Mouse (Mus musculus): ENCODE results near the gene Dpp9. TPM values are rescaled to one million over a fixed set of nuclear protein-coding genes. Genes with fewer than 3 reads are reported as not detected.

Gene Dpp9
- polyA plus RNA-seq, 1 experiment from 2014 or later: 42.5 TPM

DNA sequence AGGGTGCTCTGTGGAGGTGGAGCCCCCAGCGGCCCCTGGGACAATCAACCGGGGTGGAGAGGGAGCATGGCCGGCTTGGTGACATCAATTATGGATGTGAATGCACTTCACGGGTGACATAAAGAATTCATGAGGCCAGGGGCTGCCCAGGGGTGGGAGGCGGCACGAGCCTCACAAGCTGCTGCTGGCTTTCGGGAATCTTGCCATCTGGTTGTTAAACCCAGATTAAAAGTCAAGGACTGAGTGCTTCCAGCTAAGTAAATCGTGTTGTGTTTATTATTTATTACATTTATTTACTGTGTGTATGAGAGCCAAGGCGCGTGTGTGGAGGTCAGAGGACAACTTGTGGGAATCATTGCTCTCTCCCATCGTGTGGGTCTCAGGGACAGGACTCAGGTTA, 53.0 kb downstream of the Dpp9 start:
- 45% methylated on average over 11 of the region's 11 CpGs for WGBS
- Histone ChIP-seq H3K36me3 (ENCODE audit: control insufficient read depth, insufficient read depth, low read length) (no peaks in the 10 kb centered on the region), H3K27ac (ENCODE audit: low read depth, low read length) (peak overlapping the region; percentile 44; the same call in 1 of the 2 replicates), H3K27me3 (ENCODE audit: control insufficient read depth, insufficient read depth, low read length) (no peaks in the 10 kb centered on the region), H3K4me1 (ENCODE audit: control insufficient read depth, insufficient read depth, low read length) (peaks cover 14% of the 10 kb centered on the region), H3K9ac (ENCODE audit: low read length) (no peak overlapping the region), H3K9me3 (ENCODE audit: control insufficient read depth, low read length) (no peaks in the 10 kb centered on the region), H3K4me2 (ENCODE audit: low read depth) (no peak overlapping the region), H3K4me3 (ENCODE audit: low read depth, low read length) (no peak overlapping the region)
- ATAC-seq (ENCODE audit: insufficient read depth, low FRiP score, low TSS enrichment) (no peak), DNase-seq (ENCODE audit: low spot score) (peak; percentile 44)

DNA sequence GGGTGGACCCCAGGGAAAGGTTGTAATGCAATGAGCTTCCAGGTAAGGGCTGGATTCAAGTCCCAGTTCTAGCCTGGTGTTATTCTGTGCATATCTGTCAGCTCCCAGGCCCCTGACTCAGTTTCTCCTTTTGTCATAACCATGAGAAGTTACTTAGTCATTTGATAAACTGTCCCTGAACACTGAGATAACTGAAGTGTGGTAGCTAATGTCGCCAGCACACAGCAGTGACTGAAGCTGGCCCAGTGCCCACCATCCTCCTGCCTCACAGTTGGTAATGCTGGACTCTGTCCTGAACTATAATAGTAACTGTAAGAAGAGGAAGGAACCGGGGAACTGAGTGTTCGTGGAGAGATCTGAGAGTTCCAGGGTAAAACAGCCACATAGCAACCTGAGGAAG, 54.2 kb downstream of the Dpp9 start:
- WGBS: 84% methylated on average over 3 of the region's 3 CpGs
- ATAC-seq (ENCODE audit: insufficient read depth, low FRiP score, low TSS enrichment): no peak
- no peaks in the 10 kb centered on the region for H3K36me3 ChIP-seq (ENCODE audit: control insufficient read depth, insufficient read depth, low read length)

DNA sequence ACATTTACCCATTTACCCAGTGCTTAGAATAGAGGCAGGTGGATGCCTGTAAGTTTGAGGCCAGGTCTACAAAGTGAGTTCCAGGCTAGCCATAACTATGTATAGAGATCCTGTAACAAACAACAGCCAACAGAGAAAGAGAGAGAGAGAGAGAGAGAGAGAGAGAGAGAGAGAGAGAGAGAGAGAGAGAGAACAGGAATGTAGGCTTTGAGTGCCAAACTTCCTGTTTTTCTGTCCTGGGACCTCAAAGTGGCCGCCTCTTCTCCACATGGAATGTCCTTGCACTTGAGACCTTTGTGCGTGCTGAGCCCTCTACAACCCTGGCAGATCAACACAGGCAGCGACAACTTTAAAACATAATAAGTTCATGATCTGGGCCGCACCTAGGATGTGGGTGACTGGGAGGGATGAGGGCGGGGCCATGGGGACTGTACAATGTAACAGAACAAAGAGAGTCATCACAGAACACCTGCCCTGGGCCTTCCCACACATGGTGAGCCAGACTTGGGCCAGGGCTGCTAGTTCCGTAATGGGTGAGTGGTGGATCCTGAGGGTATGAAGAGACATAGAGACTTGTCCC, 55.1 kb downstream of the Dpp9 start:
- DNase-seq (ENCODE audit: low spot score): no peak
- H3K27me3 ChIP-seq (ENCODE audit: control insufficient read depth, insufficient read depth, low read length): 0 out of 2 replicates have a peak, but pooled peaks cover 2% of the 10 kb centered on the region
- no peaks in the 10 kb centered on the region for H3K9me3 ChIP-seq (ENCODE audit: control insufficient read depth, low read length)
- ATAC-seq (ENCODE audit: insufficient read depth, low FRiP score, low TSS enrichment): no peak
- no peak overlapping the region for H3K4me2 ChIP-seq (ENCODE audit: low read depth)
- H3K9ac ChIP-seq (ENCODE audit: low read length): no peak overlapping the region; the same call in 1 of the 2 replicates
- 87% methylated on average over 6 of the region's 6 CpGs for WGBS
- H3K27ac ChIP-seq (ENCODE audit: low read depth, low read length): no peak overlapping the region
- peaks cover 10% of the 10 kb centered on the region; the same call in 1 of the 2 replicates for H3K4me1 ChIP-seq (ENCODE audit: control insufficient read depth, insufficient read depth, low read length)
- no peak overlapping the region for H3K4me3 ChIP-seq (ENCODE audit: low read depth, low read length)
- no peaks in the 10 kb centered on the region for H3K36me3 ChIP-seq (ENCODE audit: control insufficient read depth, insufficient read depth, low read length)

More for the DNA sequence above, 54.2 kb downstream of the Dpp9 start:
- Histone ChIP-seq H3K4me1 (ENCODE audit: control insufficient read depth, insufficient read depth, low read length) (peaks cover 10% of the 10 kb centered on the region; the same call in 1 of the 2 replicates), H3K4me2 (ENCODE audit: low read depth) (no peak overlapping the region), H3K9me3 (ENCODE audit: control insufficient read depth, low read length) (no peaks in the 10 kb centered on the region), H3K27me3 (ENCODE audit: control insufficient read depth, insufficient read depth, low read length) (0 out of 2 replicates have a peak, but pooled peaks cover 2% of the 10 kb centered on the region), H3K4me3 (ENCODE audit: low read depth, low read length) (no peak overlapping the region), H3K9ac (ENCODE audit: low read length) (no peak overlapping the region), H3K27ac (ENCODE audit: low read depth, low read length) (no peak overlapping the region)
- DNase-seq (ENCODE audit: low spot score): no peak

DNA sequence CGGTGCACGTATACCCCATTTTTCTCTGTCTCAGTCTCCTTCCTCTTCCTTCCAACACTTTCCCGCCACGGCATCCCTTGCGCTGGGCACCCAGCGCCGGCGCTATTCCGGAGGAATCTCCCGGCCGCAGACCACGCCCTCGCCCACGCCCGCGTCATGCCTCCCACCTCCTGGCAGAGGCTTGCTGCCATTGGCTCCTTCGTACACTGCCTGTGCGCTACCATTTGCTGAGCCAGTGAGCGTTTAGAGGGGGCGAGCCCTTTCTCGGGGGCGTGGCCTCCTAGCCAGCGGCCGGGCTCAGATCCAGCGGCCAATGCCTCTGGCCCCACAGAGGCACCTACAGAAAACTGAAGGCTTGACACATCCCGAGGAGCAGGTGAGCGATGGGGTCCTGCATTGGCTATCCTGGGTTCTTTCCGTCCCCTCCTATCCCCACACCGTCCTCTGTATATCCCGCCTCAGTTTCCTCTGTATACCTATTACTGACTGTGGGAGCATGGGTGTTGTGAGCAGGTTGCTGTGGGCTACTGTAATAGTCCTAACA, 56.4 kb downstream of the Dpp9 start, which contains the start of gene Tnfaip8l1:
Tnfaip8l1 (plus strand) TSS at position 247 of the 544 bp plus-strand sequence.
- Histone ChIP-seq H3K36me3 (ENCODE audit: control insufficient read depth, insufficient read depth, low read length) (no peaks in the 10 kb centered on the region), H3K27ac (ENCODE audit: low read depth, low read length) (0 out of 2 replicates have a peak within 1 kb of the TSS, but pooled peaks have one; percentile 1), H3K9ac (ENCODE audit: low read length) (peak within 1 kb of the TSS; percentile 41), H3K4me2 (ENCODE audit: low read depth) (peak within 1 kb of the TSS; percentile 68), H3K4me3 (ENCODE audit: low read depth, low read length) (peak within 1 kb of the TSS; percentile 35), H3K4me1 (ENCODE audit: control insufficient read depth, insufficient read depth, low read length) (peaks cover 10% of the 10 kb centered on the region; the same call in 1 of the 2 replicates), H3K27me3 (ENCODE audit: control insufficient read depth, insufficient read depth, low read length) (0 out of 2 replicates have a peak, but pooled peaks cover 2% of the 10 kb centered on the region), H3K9me3 (ENCODE audit: control insufficient read depth, low read length) (no peaks in the 10 kb centered on the region)
- DNase-seq (ENCODE audit: low spot score) (peak; percentile 93), ATAC-seq (ENCODE audit: insufficient read depth, low FRiP score, low TSS enrichment) (peak; percentile 97)
- 2% methylated on average over 30 of the region's 30 CpGs for WGBS

DNA sequence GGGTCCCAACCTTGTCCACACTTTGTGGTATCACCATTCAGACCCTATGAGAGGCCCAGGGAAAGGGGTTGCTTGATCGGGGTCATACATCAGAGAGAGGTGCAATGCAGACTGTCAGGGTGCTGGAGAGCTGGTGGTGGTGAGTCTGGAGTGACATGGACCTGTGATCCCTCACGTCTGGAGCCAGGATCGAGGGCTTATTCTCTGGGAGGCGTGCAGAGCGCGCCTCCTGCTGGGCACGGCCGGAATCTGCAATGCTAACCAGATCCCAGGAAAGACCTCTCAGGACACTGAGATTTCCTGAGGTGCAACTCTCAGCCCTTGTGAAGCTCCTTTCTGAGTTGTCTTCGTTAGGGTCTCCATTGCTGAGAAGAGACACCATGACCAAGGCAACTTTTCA, 59.0 kb downstream of the Dpp9 start:
- no peak overlapping the region for H3K9ac ChIP-seq (ENCODE audit: low read length)
- H3K4me1 ChIP-seq (ENCODE audit: control insufficient read depth, insufficient read depth, low read length): peaks cover 7% of the 10 kb centered on the region; the same call in 1 of the 2 replicates
- no peak overlapping the region for H3K27ac ChIP-seq (ENCODE audit: low read depth, low read length)
- no peak overlapping the region for H3K4me3 ChIP-seq (ENCODE audit: low read depth, low read length)
- 0 out of 2 replicates have a peak, but pooled peaks cover 4% of the 10 kb centered on the region for H3K27me3 ChIP-seq (ENCODE audit: control insufficient read depth, insufficient read depth, low read length)
- no peaks in the 10 kb centered on the region for H3K9me3 ChIP-seq (ENCODE audit: control insufficient read depth, low read length)
- DNase-seq (ENCODE audit: low spot score): peak; percentile 83
- 5% methylated on average over 9 of the region's 9 CpGs for WGBS
- H3K4me2 ChIP-seq (ENCODE audit: low read depth): no peak overlapping the region
- no peaks in the 10 kb centered on the region for H3K36me3 ChIP-seq (ENCODE audit: control insufficient read depth, insufficient read depth, low read length)
- ATAC-seq (ENCODE audit: insufficient read depth, low FRiP score, low TSS enrichment): no peak

DNA sequence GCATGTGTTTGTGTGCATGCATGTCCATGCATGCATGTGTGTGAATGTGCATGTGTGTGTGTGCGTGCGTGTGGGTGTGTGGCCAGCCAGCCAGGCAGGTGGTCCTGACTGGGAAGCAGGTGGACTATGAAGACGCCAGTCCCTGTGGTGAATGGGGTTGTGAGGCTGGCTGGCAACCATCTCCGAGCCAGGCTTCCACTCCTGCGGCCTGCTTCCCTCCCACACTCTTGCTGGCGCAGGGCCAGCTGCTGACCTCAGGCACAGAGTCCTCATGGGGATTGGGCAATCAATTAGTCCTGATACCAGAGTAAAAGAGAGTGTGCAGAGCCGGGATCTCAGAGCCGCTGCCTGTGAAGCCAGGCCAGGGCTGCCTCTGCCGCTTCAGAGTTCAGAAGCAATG, 65.1 kb downstream of the Dpp9 start:
- H3K27ac ChIP-seq (ENCODE audit: low read depth, low read length): no peak overlapping the region
- 47% methylated on average over 9 of the region's 9 CpGs for WGBS
- H3K4me2 ChIP-seq (ENCODE audit: low read depth): no peak overlapping the region
- peak; percentile 74; the same call in 1 of the 2 replicates for ATAC-seq (ENCODE audit: insufficient read depth, low FRiP score, low TSS enrichment)
- H3K4me3 ChIP-seq (ENCODE audit: low read depth, low read length): no peak overlapping the region
- H3K9ac ChIP-seq (ENCODE audit: low read length): no peak overlapping the region
- H3K4me1 ChIP-seq (ENCODE audit: control insufficient read depth, insufficient read depth, low read length): peaks cover 7% of the 10 kb centered on the region; the same call in 1 of the 2 replicates
- peaks cover 20% of the 10 kb centered on the region for H3K27me3 ChIP-seq (ENCODE audit: control insufficient read depth, insufficient read depth, low read length)
- no peaks in the 10 kb centered on the region for H3K36me3 ChIP-seq (ENCODE audit: control insufficient read depth, insufficient read depth, low read length)
- no peaks in the 10 kb centered on the region for H3K9me3 ChIP-seq (ENCODE audit: control insufficient read depth, low read length)
- DNase-seq (ENCODE audit: low spot score): peak; percentile 83

DNA sequence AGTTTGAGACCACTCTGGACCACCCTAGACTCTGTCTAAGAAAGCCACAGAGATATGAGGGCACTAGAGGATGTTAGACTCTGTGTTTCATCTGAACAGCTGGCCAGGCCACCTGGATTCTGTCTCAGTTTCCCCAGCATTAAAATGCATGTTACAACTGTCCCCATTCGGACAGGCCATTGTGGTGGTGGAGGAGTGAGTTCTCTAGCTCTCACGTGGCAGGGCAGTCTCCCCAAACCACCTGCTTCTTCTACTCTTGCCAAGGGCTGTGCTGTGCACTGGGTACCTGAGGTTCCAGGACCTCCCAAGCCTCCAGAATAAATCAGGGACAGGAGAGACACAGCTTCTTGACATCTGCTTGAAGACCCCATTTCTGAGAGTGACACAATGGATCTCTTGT, 68.8 kb downstream of the Dpp9 start:
- WGBS: 42% methylated on average over 2 of the region's 2 CpGs
- no peaks in the 10 kb centered on the region for H3K36me3 ChIP-seq (ENCODE audit: control insufficient read depth, insufficient read depth, low read length)
- H3K27ac ChIP-seq (ENCODE audit: low read depth, low read length): no peak overlapping the region
- no peak overlapping the region for H3K9ac ChIP-seq (ENCODE audit: low read length)
- H3K4me1 ChIP-seq (ENCODE audit: control insufficient read depth, insufficient read depth, low read length): peaks cover 7% of the 10 kb centered on the region; the same call in 1 of the 2 replicates
- no peaks in the 10 kb centered on the region for H3K9me3 ChIP-seq (ENCODE audit: control insufficient read depth, low read length)
- no peak overlapping the region for H3K4me2 ChIP-seq (ENCODE audit: low read depth)
- H3K27me3 ChIP-seq (ENCODE audit: control insufficient read depth, insufficient read depth, low read length): peaks cover 33% of the 10 kb centered on the region
- H3K4me3 ChIP-seq (ENCODE audit: low read depth, low read length): no peak overlapping the region
- ATAC-seq (ENCODE audit: insufficient read depth, low FRiP score, low TSS enrichment): no peak
- no peak for DNase-seq (ENCODE audit: low spot score)

DNA sequence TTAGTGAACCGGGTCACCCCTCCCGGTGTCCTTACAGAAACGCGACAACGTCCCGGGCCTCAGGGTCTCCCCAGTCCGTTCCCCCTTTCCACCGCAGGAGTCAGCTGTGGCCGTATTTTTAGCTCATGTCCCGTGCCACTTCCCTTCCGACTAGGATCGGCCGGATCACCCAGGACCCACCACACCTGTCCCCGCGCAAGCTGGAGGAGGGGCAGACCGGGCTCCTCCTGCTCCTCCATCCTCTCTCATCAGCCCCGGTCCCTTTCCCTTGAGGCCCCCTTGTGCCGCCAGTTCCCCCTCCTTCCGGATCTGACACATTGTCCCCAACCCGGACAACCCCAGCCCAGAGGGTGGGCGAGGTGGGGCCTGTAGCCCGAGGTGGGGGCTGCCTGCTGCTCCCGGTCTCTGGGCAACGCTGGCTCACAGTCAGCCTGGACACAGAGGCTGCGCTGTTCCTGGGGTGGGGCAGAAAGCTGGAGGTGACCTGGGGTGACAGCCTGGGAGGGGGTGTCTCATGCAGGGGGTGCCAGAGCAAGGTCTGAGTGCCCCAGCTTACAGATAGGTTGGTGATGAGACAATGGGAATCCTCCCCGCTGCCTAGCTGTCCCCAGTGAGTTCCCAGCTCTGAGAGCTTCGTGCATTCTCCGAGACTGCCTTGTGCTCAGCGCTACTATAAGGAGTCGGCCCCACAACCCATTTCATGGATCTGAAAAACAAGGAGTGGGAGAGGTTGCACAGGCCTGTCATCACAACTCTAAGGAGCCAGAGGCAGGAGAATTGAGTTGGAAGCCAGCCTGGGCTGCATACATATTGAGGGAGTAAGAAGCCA, 69.7 kb downstream of the Dpp9 start:
- H3K9ac ChIP-seq (ENCODE audit: low read length): peak overlapping the region; percentile 31
- peaks cover 33% of the 10 kb centered on the region for H3K27me3 ChIP-seq (ENCODE audit: control insufficient read depth, insufficient read depth, low read length)

More for the DNA sequence above, 69.7 kb downstream of the Dpp9 start:
- ATAC-seq (ENCODE audit: insufficient read depth, low FRiP score, low TSS enrichment) (0 out of 2 replicates have a peak, but pooled peaks have one; percentile 1), DNase-seq (ENCODE audit: low spot score) (no peak)
- peaks cover 6% of the 10 kb centered on the region; the same call in 1 of the 2 replicates for H3K4me1 ChIP-seq (ENCODE audit: control insufficient read depth, insufficient read depth, low read length)
- H3K4me2 ChIP-seq (ENCODE audit: low read depth): peak overlapping the region; percentile 41
- H3K36me3 ChIP-seq (ENCODE audit: control insufficient read depth, insufficient read depth, low read length): no peaks in the 10 kb centered on the region
- 2% methylated on average over 30 of the region's 30 CpGs for WGBS
- no peaks in the 10 kb centered on the region for H3K9me3 ChIP-seq (ENCODE audit: control insufficient read depth, low read length)
- H3K4me3 ChIP-seq (ENCODE audit: low read depth, low read length): 0 out of 2 replicates have a peak overlapping the region, but pooled peaks have one; percentile 19
- no peak overlapping the region for H3K27ac ChIP-seq (ENCODE audit: low read depth, low read length)

All from neural tube, embryonic 11.5 days (tissue).